Comparison of ENCODE assay signal across 8 mouse cellular contexts in genomic region chr6:122339047-122339647, GRCm38 (mm10). TPM values are rescaled to one million over a fixed set of nuclear protein-coding genes. Genes with fewer than 3 reads are reported as not detected.
DNase-seq lines count a peak whose midpoint lies in the region; ATAC-seq and TF ChIP-seq lines count a peak whose summit lies in the region.

No protein-coding gene starts in this region.

- peak overlapping the region; percentile 77 for H3K4me2 ChIP-seq in forebrain, embryonic 16.5 days (ENCODE audit: low read length)
- peak overlapping the region; percentile 65 for H3K4me2 ChIP-seq in lung, embryonic 16.5 days (ENCODE audit: low read depth, low read length)

- H3K27ac ChIP-seq in forebrain, embryonic 16.5 days (ENCODE audit: low read length), result peak overlapping the region; percentile 98
- H3K27ac ChIP-seq in hindbrain, embryonic 10.5 days, result peak overlapping the region; percentile 97
- peak overlapping the region; percentile 97 for H3K27ac ChIP-seq in lung, embryonic 16.5 days (ENCODE audit: low read length)
- no peak overlapping the region for H3K27ac ChIP-seq in thymus, adult 2 months (ENCODE audit: control insufficient read depth, insufficient read depth, low read length)

- under 1% methylated on average over 38 of the region's 51 CpGs for WGBS in forebrain, embryonic 16.5 days
- under 1% methylated on average over 47 of the region's 51 CpGs for WGBS in hindbrain, embryonic 10.5 days
- WGBS in lung, embryonic 16.5 days, result under 1% methylated on average over 27 of the region's 51 CpGs
- under 1% methylated on average over 46 of the region's 51 CpGs for WGBS in thymus, adult 2 months

- H3K4me1 ChIP-seq in forebrain, embryonic 16.5 days (replicated peaks; ENCODE audit: control insufficient read depth, insufficient read depth, low read length), result peaks cover 24% of the 10 kb centered on the region
- H3K4me1 ChIP-seq in hindbrain, embryonic 10.5 days (replicated peaks), result peaks cover 29% of the 10 kb centered on the region
- H3K4me1 ChIP-seq in lung, embryonic 16.5 days (replicated peaks; ENCODE audit: control insufficient read depth, insufficient read depth, low read length), result peaks cover 12% of the 10 kb centered on the region; the same call in 1 of the 2 replicates
- peaks cover 2% of the 10 kb centered on the region; the same call in 1 of the 2 replicates for H3K4me1 ChIP-seq in thymus, adult 2 months (replicated peaks; ENCODE audit: control insufficient read depth, insufficient read depth, low read length)

- peaks cover 10% of the 10 kb centered on the region for H3K36me3 ChIP-seq in forebrain, embryonic 16.5 days (ENCODE audit: control insufficient read depth, insufficient read depth)
- peaks cover 27% of the 10 kb centered on the region for H3K36me3 ChIP-seq in hindbrain, embryonic 10.5 days
- H3K36me3 ChIP-seq in lung, embryonic 16.5 days (ENCODE audit: control insufficient read depth, insufficient read depth, low read length), result peaks cover 7% of the 10 kb centered on the region
- peaks cover 2% of the 10 kb centered on the region; the same call in 1 of the 2 replicates for H3K36me3 ChIP-seq in thymus, adult 2 months (ENCODE audit: control insufficient read depth, insufficient read depth, low read length)

- peak overlapping the region; percentile 81 for H3K4me3 ChIP-seq in forebrain, embryonic 16.5 days (replicated peaks; ENCODE audit: low read length)
- peak overlapping the region; percentile 73 for H3K4me3 ChIP-seq in hindbrain, embryonic 10.5 days
- H3K4me3 ChIP-seq in lung, embryonic 16.5 days (ENCODE audit: low read length), result peak overlapping the region; percentile 76
- peak overlapping the region; percentile 65 for H3K4me3 ChIP-seq in thymus, adult 2 months (ENCODE audit: control insufficient read depth, insufficient read depth, low read length)

- TF ChIP-seq POLR2A in thymus, adult 2 months (IDR thresholded peaks at IDR 0.05; ENCODE audit: control insufficient read depth, extremely low read depth, insufficient read depth, low read length, poor library complexity), result no peak; the same call in 1 of the 2 replicates

- no peaks in the 10 kb centered on the region for H3K27me3 ChIP-seq in forebrain, embryonic 16.5 days (replicated peaks; ENCODE audit: control insufficient read depth, insufficient read depth, low read length)
- H3K27me3 ChIP-seq in hindbrain, embryonic 10.5 days (ENCODE audit: insufficient read depth, poor library complexity, severe bottlenecking), result no peaks in the 10 kb centered on the region
- H3K27me3 ChIP-seq in lung, embryonic 16.5 days (ENCODE audit: control insufficient read depth, insufficient read depth, low read depth, low read length), result no peaks in the 10 kb centered on the region
- no peaks in the 10 kb centered on the region for H3K27me3 ChIP-seq in thymus, adult 2 months (ENCODE audit: control insufficient read depth, insufficient read depth, low read length)

- peak overlapping the region; percentile 81 for H3K9ac ChIP-seq in forebrain, embryonic 16.5 days (replicated peaks; ENCODE audit: low read depth, low read length)
- peak overlapping the region; percentile 82 for H3K9ac ChIP-seq in lung, embryonic 16.5 days (ENCODE audit: low read length)

- peak; percentile 40 for DNase-seq in MEL-GATA-1-ER (ENCODE audit: extremely low read depth, low read depth)
- peak; percentile 71 to 77 for DNase-seq in cerebellum, adult 18-20 months
- DNase-seq in hindbrain, embryonic 10.5 days (ENCODE audit: low spot score), result peak; percentile 70
- peak; percentile 61 for DNase-seq in layer of hippocampus, adult 9-11 months
- peak; percentile 53 for DNase-seq in ovary, adult 18-20 months (ENCODE audit: low spot score)
- peak; percentile 73 for DNase-seq in thymus, adult 2 months

- ATAC-seq in forebrain, embryonic 16.5 days, result peak; percentile 82
- ATAC-seq in lung, embryonic 16.5 days (ENCODE audit: low read depth), result peak; percentile 81

- no peaks in the 10 kb centered on the region for H3K9me3 ChIP-seq in forebrain, embryonic 16.5 days (ENCODE audit: control insufficient read depth, low read length)
- no peaks in the 10 kb centered on the region for H3K9me3 ChIP-seq in hindbrain, embryonic 10.5 days
- H3K9me3 ChIP-seq in lung, embryonic 16.5 days (ENCODE audit: control insufficient read depth, low read length), result no peaks in the 10 kb centered on the region

- no peak for TF ChIP-seq CTCF in thymus, adult 2 months (IDR thresholded peaks at IDR 0.05; ENCODE audit: borderline replicate concordance, control insufficient read depth, extremely low read depth, insufficient read depth, low read length, poor library complexity)

RNA-seq across cellular contexts. Expression of gene Phc1, which starts 1.2 kb away (rescaled TPM):
- polyA plus RNA-seq in forebrain, embryonic 16.5 days (2015; fragmentation: Nextera tagmentation; extraction: Ambion mirVana), result 32.7 and 36.9 TPM in 2 replicates
- 25.9 and 29.7 TPM in 2 replicates for polyA plus RNA-seq in hindbrain, embryonic 10.5 days (2016; fragmentation: Nextera tagmentation; extraction: Ambion mirVana)
- 12.9 and 15.4 TPM in 2 replicates for polyA plus RNA-seq in lung, embryonic 16.5 days (2015; fragmentation: Nextera tagmentation; extraction: Ambion mirVana)
- polyA plus RNA-seq in thymus, adult 2 months (2012; rRNA removed), result 107 TPM in 2 replicates

RNA-seq across cellular contexts. Expression of gene M6pr, which starts 30.6 kb away (rescaled TPM):
- 57.0 and 62.4 TPM in 2 replicates for polyA plus RNA-seq in forebrain, embryonic 16.5 days (2015; fragmentation: Nextera tagmentation; extraction: Ambion mirVana)
- 78.8 and 91.0 TPM in 2 replicates for polyA plus RNA-seq in hindbrain, embryonic 10.5 days (2016; fragmentation: Nextera tagmentation; extraction: Ambion mirVana)
- polyA plus RNA-seq in lung, embryonic 16.5 days (2015; fragmentation: Nextera tagmentation; extraction: Ambion mirVana), result 123 and 126 TPM in 2 replicates
- polyA plus RNA-seq in thymus, adult 2 months (2012; rRNA removed), result 72.4 and 81.4 TPM in 2 replicates

RNA-seq across cellular contexts. Expression of gene Klrg1, which starts 56.5 kb away (rescaled TPM):
- polyA plus RNA-seq in forebrain, embryonic 16.5 days (2015; fragmentation: Nextera tagmentation; extraction: Ambion mirVana), result 0.40 and 0.87 TPM in 2 replicates
- polyA plus RNA-seq in hindbrain, embryonic 10.5 days (2016; fragmentation: Nextera tagmentation; extraction: Ambion mirVana), result 0.21 TPM in 1 of 2 replicates, not detected in the other
- not detected in 2 replicates for polyA plus RNA-seq in lung, embryonic 16.5 days (2015; fragmentation: Nextera tagmentation; extraction: Ambion mirVana)
- polyA plus RNA-seq in thymus, adult 2 months (2012; rRNA removed), result 0.20 and 0.28 TPM in 2 replicates
